ENCODE assay signal across 8 mouse cellular contexts in genomic region chr3:36862721-36863275, GRCm38 (mm10). TPM values are rescaled to one million over a fixed set of nuclear protein-coding genes. Genes with fewer than 3 reads are reported as not detected.
DNase-seq lines count a peak whose midpoint lies in the region; ATAC-seq and TF ChIP-seq lines count a peak whose summit lies in the region.

Gene 4932438A13Rik, plus strand, starts transcription at chr3:36863104.

- peaks cover 6% of the 10 kb centered on the region; the same call in 1 of the 2 replicates for H3K4me1 ChIP-seq in hindbrain, postnatal 0 days (ENCODE audit: insufficient read depth, low read length)

- no peaks in the 10 kb centered on the region for H3K27me3 ChIP-seq in hindbrain, postnatal 0 days (ENCODE audit: insufficient read depth, low read length)

- DNase-seq in ZHBTc4 (ENCODE audit: low read depth, low spot score), result peak; percentile 95
- peak; percentile 99 for DNase-seq in gastrocnemius, adult 2 months
- DNase-seq in hindbrain, postnatal 0 days (ENCODE audit: low spot score), result peak; percentile 98
- DNase-seq in left cerebral cortex, adult 2 months (ENCODE audit: extremely low spot score in 1 of 2, low spot score in 2 of 2), result peak; percentile 96 to 99
- DNase-seq in right cerebral cortex, adult 2 months (ENCODE audit: low spot score in 2 of 2), result peak; percentile 96 to 97
- DNase-seq in urinary bladder, postnatal 14 days (ENCODE audit: low spot score), result peak; percentile 99

- intact Hi-C loops in gastrocnemius, adult 2 months (cut with DNase I), result no loop called here
- intact Hi-C loops in left cerebral cortex, adult 2 months (cut with DNase I), result loop anchor here (10.0 kb wide), 2 partner anchors 228 to 342 kb away; no protein-coding TSS in a partner anchor

- H3K27ac ChIP-seq in gastrocnemius, adult 2 months, result peak within 1 kb of the TSS; percentile 97
- H3K27ac ChIP-seq in hindbrain, postnatal 0 days, result peak within 1 kb of the TSS; percentile 76
- H3K27ac ChIP-seq in left cerebral cortex, adult 2 months, result peak within 1 kb of the TSS; percentile 93

- peak; percentile 97 for ATAC-seq in common myeloid progenitor, adult 5-6 weeks (replicated peaks; ENCODE audit: low read depth, poor library complexity, severe bottlenecking)
- peak; percentile 99 for ATAC-seq in hindbrain, postnatal 0 days
- peak; percentile 98 for ATAC-seq in megakaryocyte, adult 5-6 weeks (ENCODE audit: poor library complexity, severe bottlenecking)

- TF ChIP-seq CTCF in gastrocnemius, adult 2 months (IDR thresholded peaks at IDR 0.05), result no peak
- TF ChIP-seq CTCF in hindbrain, postnatal 0 days (IDR thresholded peaks at IDR 0.05; ENCODE audit: low read depth), result no peak
- no peak for TF ChIP-seq CTCF in left cerebral cortex, adult 2 months (IDR thresholded peaks at IDR 0.05)

- peaks cover 5% of the 10 kb centered on the region; the same call in 1 of the 2 replicates for H3K36me3 ChIP-seq in hindbrain, postnatal 0 days (ENCODE audit: insufficient read depth, low read length)

- H3K9ac ChIP-seq in hindbrain, postnatal 0 days (replicated peaks; ENCODE audit: low read length), result peak within 1 kb of the TSS; percentile 82

- H3K4me3 ChIP-seq in gastrocnemius, adult 2 months, result peak within 1 kb of the TSS; percentile 92
- peak within 1 kb of the TSS; percentile 77 for H3K4me3 ChIP-seq in hindbrain, postnatal 0 days (ENCODE audit: low read length)
- H3K4me3 ChIP-seq in left cerebral cortex, adult 2 months, result peak within 1 kb of the TSS; percentile 67

- under 1% methylated on average over 38 of the region's 38 CpGs for WGBS in hindbrain, postnatal 0 days

- no peaks in the 10 kb centered on the region for H3K9me3 ChIP-seq in hindbrain, postnatal 0 days (ENCODE audit: low read length)

- peak within 1 kb of the TSS; percentile 82 for H3K4me2 ChIP-seq in hindbrain, postnatal 0 days (ENCODE audit: low read depth, low read length)

RNA-seq across cellular contexts. Expression of gene 4932438A13Rik, which starts in this region (rescaled TPM):
- 65.4 and 67.3 TPM in 2 replicates for total RNA-seq in common myeloid progenitor, adult 5-6 weeks (2017)
- 10 to 100 TPM; 32.8 to 32.9 TPM for total RNA-seq in gastrocnemius, adult 2 months (2021)
- 52.9 and 75.9 TPM in 2 replicates for total RNA-seq in hindbrain, postnatal 0 days (2014; rRNA removed)
- polyA plus RNA-seq in hindbrain, postnatal 0 days (2015; fragmentation: Nextera tagmentation; extraction: Ambion mirVana), result 50.7 and 58.9 TPM in 2 replicates
- total RNA-seq in left cerebral cortex, adult 2 months (2021), result 100 to 1,000 TPM; 122 to 126 TPM
- total RNA-seq in megakaryocyte, adult 5-6 weeks (2015), result 63.4 and 87.8 TPM in 2 replicates
- total RNA-seq in megakaryocyte, adult 5-6 weeks (2017), result 35.7 and 50.4 TPM in 2 replicates

Comparison
In these comparisons a context has a peak if more than half of its experiments do, and no peak if none do; other contexts are left out.
1. Peak in every context shown above with its lines: DNase-seq, ATAC-seq, H3K4me3 ChIP-seq and H3K27ac ChIP-seq.